Mouse (Mus musculus) hindbrain, embryonic 11.5 days (tissue): Measurements from ENCODE around the gene Susd1. TPM values are rescaled to one million over a fixed set of nuclear protein-coding genes. Genes with fewer than 3 reads are reported as not detected.

ENCODE experiments used
- ATAC-seq: fragments of 200-750 bp; cut with Nextera tagmentation; 2 replicates; pipeline ENCODE4 v1.8.0; 2017; ENCODE audit warnings: mild to moderate bottlenecking, moderate TSS enrichment, moderate library complexity; ENCODE audit not compliant: low FRiP score
- DNase-seq: peaks from one replicate; pipeline ENCODE4 v3.0.0-alpha.2; 2015; ENCODE audit warnings: low spot score
- H3K27ac ChIP-seq: fragments of 300-500 bp; sonication (generic); 2 replicates; pipeline ENCODE4 v1.5.1; 2014; ENCODE audit warnings: mild to moderate bottlenecking, low read depth, low read length
- H3K27me3 ChIP-seq: fragments of 300-500 bp; sonication (generic); 2 replicates; pipeline ENCODE4 v1.6.1; 2014; ENCODE audit warnings: mild to moderate bottlenecking, low read length, moderate library complexity, mixed read lengths; ENCODE audit not compliant: control insufficient read depth, insufficient read depth
- H3K36me3 ChIP-seq: fragments of 300-500 bp; sonication (generic); 2 replicates; pipeline ENCODE4 v1.6.1; 2014; ENCODE audit warnings: mild to moderate bottlenecking, low read length, moderate library complexity, mixed read lengths; ENCODE audit not compliant: control insufficient read depth, insufficient read depth
- H3K4me1 ChIP-seq: fragments of 300-500 bp; sonication (generic); replicated peaks from 2 replicates; pipeline ENCODE4 v1.6.1; 2014; ENCODE audit warnings: low read length, mixed read lengths; ENCODE audit not compliant: control insufficient read depth, insufficient read depth
- H3K4me2 ChIP-seq: fragments of 300-500 bp; sonication (generic); replicated peaks from 2 replicates; pipeline ENCODE4 v1.6.1; 2014; ENCODE audit warnings: mild to moderate bottlenecking, low read depth, low read length
- H3K4me3 ChIP-seq: fragments of 300-500 bp; sonication (generic); 2 replicates; pipeline ENCODE4 v1.5.1; 2014; ENCODE audit warnings: low read depth, low read length
- H3K9ac ChIP-seq: fragments of 300-500 bp; sonication (generic); 2 replicates; pipeline ENCODE4 v1.6.1; 2014; ENCODE audit warnings: low read depth, low read length
- H3K9me3 ChIP-seq: fragments of 300-500 bp; sonication (generic); 2 replicates; pipeline ENCODE4 v1.6.1; 2016; ENCODE audit warnings: low read length; ENCODE audit not compliant: control insufficient read depth
- WGBS: fragments of 180-500 bp; shearing (Covaris S2); extraction: QIAGEN DNeasy Blood & Tissue Kit; methylation state at CpG from one replicate; pipeline ENCODE4 v1.1.7; 2014; 5-methylcytosine and 5-hydroxymethylcytosine counted together
- polyA plus RNA-seq: library from polyadenylated mRNA; unstranded; fragments of >200 nt; fragmentation: Nextera tagmentation; extraction: Ambion mirVana; gene quantifications from 2 replicates; pipeline ENCODE4 v1.2.1, GENCODE M21; 2014

Gene Susd1
- polyA plus RNA-seq, 1 experiment from 2014 or later = 0.94 TPM

GRCm38 (mm10) chr4:59275494-59275893, 162.9 kb downstream of the Susd1 start:
- H3K4me2 ChIP-seq = no peak overlapping the region
- no peaks in the 10 kb centered on the region for H3K36me3 ChIP-seq
- whole genome bisulfite sequencing = 93% methylated on average over 3 of the region's 3 CpGs
- H3K4me3 ChIP-seq = no peak overlapping the region
- DNase-seq (no peak), ATAC-seq (no peak)
- no peaks in the 10 kb centered on the region for H3K9me3 ChIP-seq
- no peak overlapping the region for H3K27ac ChIP-seq
- no peaks in the 10 kb centered on the region for H3K27me3 ChIP-seq
- no peak overlapping the region for H3K9ac ChIP-seq
- H3K4me1 ChIP-seq = no peaks in the 10 kb centered on the region

DNA sequence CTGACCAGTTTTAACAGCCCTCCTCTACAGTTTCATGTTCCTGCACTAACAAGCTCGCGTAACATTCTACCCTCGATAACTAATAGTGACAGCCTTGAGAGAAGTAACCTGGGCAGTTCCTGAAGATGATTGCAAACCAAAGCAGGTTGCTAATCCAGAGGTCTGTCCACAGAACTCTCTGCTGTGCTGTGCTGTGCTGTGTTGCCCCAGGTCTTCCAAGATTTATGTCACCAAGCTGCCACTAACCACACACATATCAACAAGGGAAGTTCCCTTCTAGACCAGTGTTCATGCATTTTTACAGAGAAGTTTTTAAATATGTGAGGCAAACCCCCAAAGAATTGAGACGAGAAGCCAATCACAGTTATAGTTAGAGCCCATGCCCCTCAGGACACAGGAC, 164.3 kb downstream of the Susd1 start:
- 80% methylated on average over 4 of the region's 4 CpGs for WGBS
- H3K4me1 ChIP-seq = no peaks in the 10 kb centered on the region

GRCm38 (mm10) chr4:59273342-59273741, 165.1 kb downstream of the Susd1 start:
- 60% methylated on average over 1 of the region's 1 CpGs for WGBS

More for the DNA sequence above, 164.3 kb downstream of the Susd1 start:
- Histone ChIP-seq H3K36me3 (no peaks in the 10 kb centered on the region), H3K9ac (no peak overlapping the region), H3K9me3 (no peaks in the 10 kb centered on the region), H3K4me3 (no peak overlapping the region), H3K27ac (no peak overlapping the region), H3K27me3 (no peaks in the 10 kb centered on the region), H3K4me2 (no peak overlapping the region)
- ATAC-seq (no peak), DNase-seq (no peak)

GRCm38 (mm10) chr4:59265631-59266030, 172.8 kb downstream of the Susd1 start:
- H3K4me1 ChIP-seq = no peaks in the 10 kb centered on the region
- H3K4me2 ChIP-seq = no peak overlapping the region
- no peaks in the 10 kb centered on the region for H3K36me3 ChIP-seq
- H3K4me3 ChIP-seq = no peak overlapping the region
- ATAC-seq = no peak
- WGBS = 90% methylated on average over 5 of the region's 5 CpGs
- H3K27me3 ChIP-seq = no peaks in the 10 kb centered on the region
- no peaks in the 10 kb centered on the region for H3K9me3 ChIP-seq
- DNase-seq = no peak
- H3K27ac ChIP-seq = no peak overlapping the region
- H3K9ac ChIP-seq = no peak overlapping the region

More at GRCm38 (mm10) chr4:59273342-59273741, 165.1 kb downstream of the Susd1 start:
- DNase-seq = no peak
- no peak overlapping the region for H3K4me3 ChIP-seq
- no peak overlapping the region for H3K9ac ChIP-seq
- no peaks in the 10 kb centered on the region for H3K36me3 ChIP-seq
- no peaks in the 10 kb centered on the region for H3K4me1 ChIP-seq
- H3K9me3 ChIP-seq = no peaks in the 10 kb centered on the region
- no peak for ATAC-seq
- no peak overlapping the region for H3K27ac ChIP-seq
- no peak overlapping the region for H3K4me2 ChIP-seq
- no peaks in the 10 kb centered on the region for H3K27me3 ChIP-seq

DNA sequence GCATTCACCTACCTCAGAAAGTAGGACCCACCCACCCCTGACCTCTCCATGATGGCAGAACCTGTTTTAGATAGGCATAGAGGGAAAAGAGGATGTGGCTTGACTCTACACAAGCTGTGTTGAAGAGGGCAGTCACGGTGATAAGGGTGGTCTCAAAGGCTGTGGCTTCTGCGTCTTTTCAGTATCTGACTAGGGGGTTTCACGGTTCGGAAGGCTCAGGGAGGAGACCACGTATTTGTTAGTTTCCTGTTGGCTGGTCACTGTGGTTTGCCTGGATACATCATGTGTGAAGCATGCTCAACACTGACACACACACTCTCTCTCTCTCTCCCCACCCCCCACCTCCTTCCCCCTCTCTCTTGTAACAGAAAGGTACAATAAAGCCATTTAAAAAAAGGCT, 173.3 kb downstream of the Susd1 start:
- Histone ChIP-seq H3K9ac (no peak overlapping the region), H3K27me3 (no peaks in the 10 kb centered on the region), H3K4me3 (no peak overlapping the region), H3K27ac (no peak overlapping the region), H3K9me3 (no peaks in the 10 kb centered on the region), H3K4me2 (no peak overlapping the region), H3K36me3 (no peaks in the 10 kb centered on the region), H3K4me1 (no peaks in the 10 kb centered on the region)
- WGBS = 83% methylated on average over 5 of the region's 5 CpGs
- DNase-seq = no peak
- no peak for ATAC-seq

Other genes with a start within 250 kb of the Susd1 start
- 15.0 and 19.7 TPM in 2 replicates for gene Ugcg, start 249.4 kb downstream of the Susd1 start, polyA plus RNA-seq
- gene Ptbp3, start 110.7 kb upstream of the Susd1 start, polyA plus RNA-seq = 39.7 and 40.2 TPM in 2 replicates
- 39.4 and 42.0 TPM in 2 replicates for gene Hsdl2, start 142.9 kb upstream of the Susd1 start, polyA plus RNA-seq
- gene E130308A19Rik, start 187.6 kb upstream of the Susd1 start, polyA plus RNA-seq = 56.6 and 58.0 TPM in 2 replicates